Comparison of ENCODE assay signal across 8 mouse cellular contexts in the genomic region with DNA sequence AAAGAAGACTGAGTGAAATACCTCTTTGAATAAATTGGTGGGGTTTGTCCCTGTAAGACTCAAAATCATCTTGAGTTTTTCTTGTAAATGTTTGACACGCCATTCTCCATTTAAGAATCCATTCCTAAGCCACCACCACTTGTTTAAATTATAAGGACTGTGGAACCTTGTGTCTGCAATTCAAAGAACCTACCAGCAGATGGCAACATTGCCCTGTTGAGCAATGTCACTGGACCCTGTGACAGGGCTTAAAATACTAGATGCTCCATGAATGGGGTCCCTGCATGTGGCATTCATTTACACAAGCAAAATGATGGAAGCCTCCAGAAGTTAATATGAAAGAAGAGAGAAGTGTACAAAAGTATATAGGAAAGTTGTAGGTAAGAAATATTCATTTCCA.
DNase-seq lines count a peak whose midpoint lies in the region; ATAC-seq and TF ChIP-seq lines count a peak whose summit lies in the region.

No protein-coding gene starts in this region.

- H3K36me3 ChIP-seq in midbrain, embryonic 14.5 days (ENCODE audit: control insufficient read depth, insufficient read depth, low read length) = no peaks in the 10 kb centered on the region

- TF ChIP-seq POLR2A in lung, adult 2 months (IDR thresholded peaks at IDR 0.05; ENCODE audit: borderline replicate concordance, extremely low read depth, low read depth, low read length) = no peak

- ATAC-seq in midbrain, embryonic 14.5 days (ENCODE audit: low FRiP score, low TSS enrichment) = no peak
- ATAC-seq in erythroblast, adult 5-6 weeks (replicated peaks; ENCODE audit: low FRiP score, poor library complexity, severe bottlenecking) = no peak

- no peak overlapping the region for H3K4me3 ChIP-seq in lung, adult 2 months (replicated peaks; ENCODE audit: extremely low read depth, low read depth, low read length)
- no peak overlapping the region for H3K4me3 ChIP-seq in midbrain, embryonic 14.5 days (replicated peaks; ENCODE audit: low read depth, low read length)

- H3K4me1 ChIP-seq in lung, adult 2 months (ENCODE audit: control insufficient read depth, insufficient read depth, low read length) = no peaks in the 10 kb centered on the region
- H3K4me1 ChIP-seq in midbrain, embryonic 14.5 days (ENCODE audit: control insufficient read depth, insufficient read depth, low read length) = no peaks in the 10 kb centered on the region

- TF ChIP-seq CTCF in lung, adult 2 months (IDR thresholded peaks at IDR 0.05; ENCODE audit: insufficient read depth, low read length) = 0 out of 2 replicates have a peak, but pooled peaks have one; percentile 12

- H3K4me2 ChIP-seq in midbrain, embryonic 14.5 days (ENCODE audit: low read length) = no peak overlapping the region

- WGBS in lung, adult 2 months = 56% methylated on average over 1 of the region's 1 CpGs
- 69% methylated on average over 1 of the region's 1 CpGs for WGBS in midbrain, embryonic 14.5 days

- peaks cover 3% of the 10 kb centered on the region; the same call in 1 of the 2 replicates for H3K9me3 ChIP-seq in midbrain, embryonic 14.5 days (ENCODE audit: control insufficient read depth, low read length)

- H3K9ac ChIP-seq in midbrain, embryonic 14.5 days (replicated peaks; ENCODE audit: low read length) = no peak overlapping the region

- intact Hi-C loops in heart, postnatal 36 days (cut with DNase I) = loop anchor here (1.0 to 5.0 kb wide), 2 partner anchors 479 to 800 kb away; no protein-coding TSS in a partner anchor

- H3K27ac ChIP-seq in midbrain, embryonic 14.5 days (replicated peaks; ENCODE audit: low read depth, low read length) = no peak overlapping the region

- DNase-seq in lung, adult 2 months = no peak
- DNase-seq in lung, adult 18-20 months = no peak
- peak; percentile 72 for DNase-seq in NIH3T3 (ENCODE audit: low read depth)
- DNase-seq in cerebellum, postnatal 36 days = peak; percentile 11 to 26
- DNase-seq in heart, postnatal 36 days = peak; percentile 6 to 10
- peak; percentile 21 to 69 for DNase-seq in layer of hippocampus, postnatal 14 days (ENCODE audit: low spot score in 2 of 2)
- DNase-seq in midbrain, embryonic 14.5 days = peak; percentile 75

- no peaks in the 10 kb centered on the region for H3K27me3 ChIP-seq in midbrain, embryonic 14.5 days (ENCODE audit: control insufficient read depth, insufficient read depth, low read length)

Comparison
In these comparisons a context has a peak if more than half of its experiments do, and no peak if none do; other contexts are left out.
1. DNase-seq: peak in NIH3T3 (single experiment), cerebellum, postnatal 36 days (2 of 2), heart, postnatal 36 days (2 of 2), layer of hippocampus, postnatal 14 days (2 of 2) and midbrain, embryonic 14.5 days (single experiment); none in lung, adult 2 months (single experiment) and lung, adult 18-20 months (0 of 2).